Mouse (Mus musculus) hindbrain, embryonic 14.5 days (tissue): ENCODE measurements around the gene Tmem19. TPM values are rescaled to one million over a fixed set of nuclear protein-coding genes. Genes with fewer than 3 reads are reported as not detected.
A peak's percentile ranks its signal among the peaks of the same experiment; 100 is the strongest.

Experiments
- ATAC-seq: fragments of 200-750 bp; cut with Nextera tagmentation; 2 replicates; pipeline ENCODE4 v1.8.0; 2017; ENCODE audit warnings: moderate number of reproducible peaks, mild to moderate bottlenecking, moderate TSS enrichment, moderate library complexity; ENCODE audit not compliant: low FRiP score
- DNase-seq: peaks from one replicate; pipeline ENCODE4 v3.0.0-alpha.2; 2015; ENCODE audit warnings: low spot score
- H3K27ac ChIP-seq: fragments of 300-500 bp; sonication (generic); 2 replicates; pipeline ENCODE4 v1.5.1; 2014; ENCODE audit warnings: mild to moderate bottlenecking, moderate library complexity
- H3K27me3 ChIP-seq: fragments of 300-500 bp; sonication (generic); 2 replicates; pipeline ENCODE4 v1.6.1; 2014; ENCODE audit warnings: mild to moderate bottlenecking, low read length, mixed read lengths; ENCODE audit not compliant: control insufficient read depth, insufficient read depth
- H3K36me3 ChIP-seq: fragments of 300-500 bp; sonication (generic); replicated peaks from 2 replicates; pipeline ENCODE4 v1.6.1; 2014; ENCODE audit not compliant: control insufficient read depth, insufficient read depth
- H3K4me1 ChIP-seq: fragments of 300-500 bp; sonication (generic); replicated peaks from 2 replicates; pipeline ENCODE4 v1.6.1; 2014; ENCODE audit warnings: antibody characterized with exemption, low read length, mixed read lengths; ENCODE audit not compliant: control insufficient read depth, insufficient read depth
- H3K4me2 ChIP-seq: fragments of 300-500 bp; sonication (generic); replicated peaks from 2 replicates; pipeline ENCODE4 v1.6.1; 2014; ENCODE audit warnings: mild to moderate bottlenecking, moderate library complexity
- H3K4me3 ChIP-seq: fragments of 300-500 bp; sonication (generic); replicated peaks from 2 replicates; pipeline ENCODE4 v1.5.1; 2014; ENCODE audit warnings: mild to moderate bottlenecking, low read length
- H3K9ac ChIP-seq: fragments of 300-500 bp; sonication (generic); 2 replicates; pipeline ENCODE4 v1.6.1; 2014
- H3K9me3 ChIP-seq: fragments of 300-500 bp; sonication (generic); 2 replicates; pipeline ENCODE4 v1.6.1; 2016; ENCODE audit warnings: low read length; ENCODE audit not compliant: control insufficient read depth
- WGBS: fragments of 180-500 bp; shearing (Covaris S2); extraction: QIAGEN DNeasy Blood & Tissue Kit; methylation state at CpG from one replicate; pipeline ENCODE4 v1.1.7; 2014; 5-methylcytosine and 5-hydroxymethylcytosine counted together
- polyA plus RNA-seq: library from polyadenylated mRNA; unstranded; fragments of >200 nt; fragmentation: Nextera tagmentation; extraction: Ambion mirVana; gene quantifications from 2 replicates; pipeline ENCODE4 v1.2.1, GENCODE M21; 2014

Gene Tmem19
- polyA plus RNA-seq, 1 experiment from 2014 or later = 42.0 TPM

DNA sequence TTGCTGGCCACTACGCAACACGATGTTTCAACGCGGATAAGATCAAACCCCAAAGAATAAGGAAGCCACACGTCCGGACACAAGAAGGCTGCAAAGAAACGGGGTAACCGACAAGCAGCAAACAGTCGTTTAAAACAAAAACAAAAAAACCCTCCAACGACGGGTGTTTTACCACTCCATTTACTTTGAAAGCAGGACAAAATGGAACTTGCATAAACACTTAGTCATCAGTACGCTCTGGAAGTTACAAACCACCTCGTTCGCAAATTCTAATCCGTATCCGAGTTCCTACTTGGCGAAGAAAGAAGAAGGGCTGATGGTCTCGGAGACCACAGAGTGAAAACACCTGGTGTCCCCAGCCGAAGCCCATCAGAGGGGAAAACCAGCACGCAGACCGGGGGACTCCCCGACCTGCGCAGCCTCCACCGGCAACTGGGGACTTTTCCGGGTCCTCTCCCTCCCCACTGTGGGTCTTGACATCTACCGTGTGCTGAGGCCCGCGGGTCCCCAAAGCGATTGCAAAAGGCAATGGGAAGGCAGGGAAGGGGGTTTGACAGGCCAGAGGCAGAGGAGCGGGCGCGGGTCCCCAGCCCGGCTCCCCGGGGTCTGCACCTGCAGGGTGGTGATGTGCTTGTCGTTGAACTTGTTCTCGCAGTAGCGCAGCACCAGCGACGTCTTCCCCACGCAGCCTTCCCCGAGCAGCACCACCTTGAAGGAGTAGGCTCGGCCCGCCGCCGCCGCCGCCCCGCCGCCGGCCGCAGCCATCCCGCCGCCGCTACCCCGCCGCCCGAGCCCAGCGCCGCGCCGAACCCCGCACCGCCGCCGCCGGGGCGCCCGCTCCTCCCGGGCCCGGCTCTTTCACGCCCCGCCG, 47.5 kb downstream of the Tmem19 start:
- peak; percentile 37 for DNase-seq
- H3K4me1 ChIP-seq = peaks cover 38% of the 10 kb centered on the region
- WGBS = 3% methylated on average over 31 of the region's 73 CpGs

GRCm38 (mm10) chr10:115314287-115314581, 48.1 kb downstream of the Tmem19 start:
- H3K9ac ChIP-seq = peak overlapping the region; percentile 95
- peak overlapping the region; percentile 70 for H3K4me2 ChIP-seq
- no peak for ATAC-seq
- no peaks in the 10 kb centered on the region for H3K27me3 ChIP-seq
- H3K36me3 ChIP-seq = no peaks in the 10 kb centered on the region
- 22% methylated on average over 6 of the region's 6 CpGs for WGBS
- peaks cover 38% of the 10 kb centered on the region for H3K4me1 ChIP-seq
- no peak for DNase-seq
- H3K27ac ChIP-seq = no peak overlapping the region
- H3K9me3 ChIP-seq = no peaks in the 10 kb centered on the region
- H3K4me3 ChIP-seq = peak overlapping the region; percentile 95

More for the DNA sequence above, 47.5 kb downstream of the Tmem19 start:
- Histone ChIP-seq H3K4me2 (peak overlapping the region; percentile 70), H3K27ac (peak overlapping the region; percentile 97), H3K9ac (peak overlapping the region; percentile 95), H3K27me3 (no peaks in the 10 kb centered on the region), H3K36me3 (no peaks in the 10 kb centered on the region), H3K9me3 (no peaks in the 10 kb centered on the region), H3K4me3 (peak overlapping the region; percentile 95)
- ATAC-seq = peak; percentile 73; the same call in 1 of the 2 replicates

- DNase-seq (no peak), ATAC-seq (no peak)
- Histone ChIP-seq H3K4me3 (peak overlapping the region; percentile 95), H3K4me2 (peak overlapping the region; percentile 70), H3K9ac (peak overlapping the region; percentile 95), H3K27me3 (no peaks in the 10 kb centered on the region), H3K36me3 (no peaks in the 10 kb centered on the region), H3K27ac (no peak overlapping the region), H3K9me3 (no peaks in the 10 kb centered on the region), H3K4me1 (peaks cover 38% of the 10 kb centered on the region)
- whole genome bisulfite sequencing = 59% methylated on average over 14 of the region's 14 CpGs
These were observed 48.5 kb downstream of the Tmem19 start for GRCm38 (mm10) chr10:115313641-115314286.

GRCm38 (mm10) chr10:115312732-115313131, 49.6 kb downstream of the Tmem19 start:
- Histone ChIP-seq H3K27ac (no peak overlapping the region), H3K9ac (no peak overlapping the region), H3K27me3 (no peaks in the 10 kb centered on the region), H3K4me2 (peak overlapping the region; percentile 70), H3K36me3 (no peaks in the 10 kb centered on the region), H3K4me1 (peaks cover 38% of the 10 kb centered on the region), H3K9me3 (no peaks in the 10 kb centered on the region), H3K4me3 (no peak overlapping the region)
- no peak for ATAC-seq
- 69% methylated on average over 3 of the region's 3 CpGs for WGBS
- DNase-seq = no peak

DNA sequence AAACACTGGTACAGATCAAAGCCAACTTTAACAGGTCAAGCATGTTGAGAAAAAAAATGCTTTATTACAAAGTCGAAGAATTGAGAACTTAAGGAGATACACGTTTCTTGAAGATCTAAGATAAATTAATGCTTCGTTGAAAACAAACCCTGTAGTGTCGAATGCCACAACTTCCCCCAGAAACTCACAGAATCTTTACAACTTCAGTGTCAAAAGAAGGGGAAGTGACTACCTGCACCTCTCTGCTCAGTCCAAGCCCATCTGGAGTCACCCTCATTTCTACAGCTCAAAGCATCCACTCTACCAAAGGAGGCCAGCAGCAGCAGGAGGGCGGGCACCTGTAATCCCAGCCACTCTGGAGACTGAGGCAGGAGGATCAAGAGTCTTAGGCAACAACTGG, 50.1 kb downstream of the Tmem19 start:
- Histone ChIP-seq H3K27me3 (no peaks in the 10 kb centered on the region), H3K9ac (no peak overlapping the region), H3K36me3 (no peaks in the 10 kb centered on the region), H3K27ac (no peak overlapping the region), H3K9me3 (no peaks in the 10 kb centered on the region), H3K4me1 (peaks cover 38% of the 10 kb centered on the region), H3K4me2 (peak overlapping the region; percentile 70; the same call in 1 of the 2 replicates), H3K4me3 (no peak overlapping the region)
- ATAC-seq = no peak
- no peak for DNase-seq
- 91% methylated on average over 5 of the region's 5 CpGs for WGBS

DNA sequence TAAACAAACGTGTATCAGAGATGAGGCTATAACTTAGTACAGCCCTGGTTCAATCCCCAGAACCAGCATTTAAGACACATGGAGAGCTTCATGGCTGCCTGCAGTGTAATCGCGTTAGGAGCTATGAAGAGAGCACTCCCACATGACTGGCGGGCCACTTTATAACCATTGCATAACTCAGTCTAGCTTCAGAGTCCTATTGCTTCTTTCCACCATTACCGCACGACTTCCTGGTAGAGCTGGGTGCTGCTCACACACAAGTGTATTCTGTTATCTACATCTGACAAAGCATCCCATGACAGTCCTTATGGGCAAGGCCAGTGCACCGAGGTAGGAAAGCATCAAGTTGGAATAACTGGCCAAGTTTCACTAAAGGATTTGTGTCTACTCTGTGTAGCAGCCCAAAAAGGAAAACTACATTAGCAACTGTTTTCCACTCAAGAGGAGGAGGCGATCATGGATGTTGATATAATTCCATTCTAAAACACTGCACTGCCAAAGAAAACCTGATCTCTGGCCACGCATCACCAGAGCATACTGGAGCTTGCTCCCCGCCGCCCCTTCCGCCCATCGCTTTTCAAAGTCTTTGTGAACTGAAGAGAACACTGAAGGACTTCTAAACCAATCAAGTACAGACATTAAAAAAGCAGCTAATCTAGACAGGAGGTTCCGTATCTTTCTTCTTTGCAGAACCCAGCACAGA, 50.9 kb downstream of the Tmem19 start:
- Histone ChIP-seq H3K4me1 (peaks cover 38% of the 10 kb centered on the region), H3K27me3 (no peaks in the 10 kb centered on the region), H3K4me3 (no peak overlapping the region), H3K4me2 (no peak overlapping the region), H3K9ac (no peak overlapping the region), H3K27ac (no peak overlapping the region), H3K36me3 (no peaks in the 10 kb centered on the region), H3K9me3 (no peaks in the 10 kb centered on the region)
- no peak for DNase-seq
- WGBS = 88% methylated on average over 14 of the region's 14 CpGs
- no peak for ATAC-seq

DNA sequence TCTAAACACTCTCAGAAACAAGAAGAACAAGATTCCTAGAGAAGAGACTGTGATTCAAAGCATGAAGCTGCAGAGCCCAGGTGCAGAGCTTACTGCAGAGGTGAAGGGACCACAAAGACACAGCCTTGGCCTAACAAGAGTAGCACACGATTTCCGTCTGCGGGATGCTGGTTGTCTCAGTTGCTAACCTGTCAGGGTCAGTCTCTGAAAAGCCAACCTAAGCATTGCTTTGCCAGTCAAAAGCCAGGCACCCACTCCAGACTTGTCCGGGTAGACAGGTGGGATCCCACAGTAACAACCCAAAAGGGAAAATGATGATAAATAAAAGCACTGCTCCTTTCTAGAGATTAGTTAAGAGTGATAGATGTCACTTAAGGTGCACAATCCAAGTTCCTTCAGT, 53.1 kb downstream of the Tmem19 start:
- ATAC-seq (no peak), DNase-seq (no peak)
- no peak overlapping the region for H3K27ac ChIP-seq
- no peaks in the 10 kb centered on the region for H3K27me3 ChIP-seq
- no peak overlapping the region for H3K4me2 ChIP-seq
- H3K4me3 ChIP-seq = no peak overlapping the region
- WGBS = 91% methylated on average over 4 of the region's 4 CpGs
- no peaks in the 10 kb centered on the region for H3K36me3 ChIP-seq
- peaks cover 35% of the 10 kb centered on the region for H3K4me1 ChIP-seq
- H3K9me3 ChIP-seq = no peaks in the 10 kb centered on the region
- no peak overlapping the region for H3K9ac ChIP-seq

DNA sequence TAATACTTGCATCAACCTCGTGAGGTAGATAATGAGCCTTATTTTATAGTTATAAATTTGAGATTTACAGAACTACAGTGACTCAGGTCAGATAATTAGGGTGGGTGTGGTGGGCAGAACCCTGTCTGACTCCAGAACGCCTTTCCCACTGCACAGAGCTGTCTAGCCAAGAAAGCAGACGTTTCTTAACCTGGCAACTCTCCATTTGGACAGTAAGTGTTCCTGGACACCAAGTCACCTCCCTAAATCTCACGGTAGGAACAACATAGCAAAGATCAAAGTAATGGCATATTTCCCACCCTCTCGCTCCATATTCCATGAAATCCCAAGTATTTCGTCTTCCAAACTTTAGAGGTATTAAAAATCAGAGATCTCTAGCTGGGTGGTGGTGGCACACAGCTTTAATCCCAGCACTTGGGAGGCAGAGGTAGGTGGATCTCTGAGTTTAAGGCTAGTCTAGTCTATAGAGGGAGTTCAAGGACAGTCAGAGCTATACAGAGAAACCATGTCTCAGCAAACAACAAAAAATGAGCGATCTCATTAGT, 54.9 kb downstream of the Tmem19 start:
- Histone ChIP-seq H3K27me3 (no peaks in the 10 kb centered on the region), H3K4me3 (no peak overlapping the region), H3K27ac (no peak overlapping the region), H3K9me3 (no peaks in the 10 kb centered on the region), H3K36me3 (peaks cover 2% of the 10 kb centered on the region; the same call in 1 of the 2 replicates), H3K4me1 (peaks cover 18% of the 10 kb centered on the region), H3K9ac (no peak overlapping the region), H3K4me2 (no peak overlapping the region)
- WGBS = 91% methylated on average over 7 of the region's 7 CpGs
- no peak for DNase-seq
- no peak for ATAC-seq

DNA sequence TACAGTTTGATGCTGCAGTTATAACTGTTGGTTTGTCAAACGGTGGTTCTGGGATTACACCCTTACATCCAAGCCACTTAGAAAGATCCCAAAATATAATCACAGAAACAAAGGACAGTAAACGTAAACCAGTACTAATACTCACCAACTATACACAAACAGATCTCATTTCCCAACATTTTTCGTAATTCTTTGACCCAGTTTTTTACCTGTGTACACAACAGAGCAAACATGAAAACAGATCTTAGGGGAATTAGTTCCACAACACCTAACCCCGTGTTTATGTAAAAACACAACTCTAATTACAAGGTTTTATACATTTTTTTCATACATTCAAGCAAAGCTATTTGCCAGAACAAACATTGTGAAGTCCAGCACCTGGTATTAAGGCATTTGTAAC, 63.6 kb downstream of the Tmem19 start:
- WGBS = 96% methylated on average over 4 of the region's 4 CpGs

More for the DNA sequence above, 63.6 kb downstream of the Tmem19 start:
- ATAC-seq (no peak), DNase-seq (no peak)
- no peak overlapping the region for H3K4me3 ChIP-seq
- H3K36me3 ChIP-seq = peaks cover 72% of the 10 kb centered on the region
- no peak overlapping the region for H3K4me2 ChIP-seq
- no peaks in the 10 kb centered on the region for H3K27me3 ChIP-seq
- H3K9ac ChIP-seq = no peak overlapping the region
- no peaks in the 10 kb centered on the region for H3K4me1 ChIP-seq
- no peaks in the 10 kb centered on the region for H3K9me3 ChIP-seq
- H3K27ac ChIP-seq = no peak overlapping the region
